Mouse (Mus musculus) limb, embryonic 14.5 days (tissue): ENCODE measurements around the gene Rab14. TPM values are rescaled to one million over a fixed set of nuclear protein-coding genes. Genes with fewer than 3 reads are reported as not detected.

ENCODE experiments used
- ATAC-seq: fragments of 200-750 bp; cut with Nextera tagmentation; 2 replicates; pipeline ENCODE4 v1.8.0; 2017; ENCODE audit warnings: low read depth, moderate number of reproducible peaks, moderate TSS enrichment; ENCODE audit not compliant: low FRiP score
- DNase-seq: peaks from one replicate; pipeline ENCODE4 v3.0.0-alpha.2; 2015; ENCODE audit warnings: low spot score
- H3K27ac ChIP-seq: fragments of 300-500 bp; sonication (generic); replicated peaks from 2 replicates; pipeline ENCODE4 v1.5.1; 2014; ENCODE audit warnings: low read depth, mild to moderate bottlenecking, low read length, moderate library complexity, mixed read lengths
- H3K27me3 ChIP-seq: fragments of 300-500 bp; sonication (generic); 2 replicates; pipeline ENCODE4 v1.6.1; 2014; ENCODE audit warnings: low read length, mixed read lengths; ENCODE audit not compliant: control insufficient read depth, insufficient read depth
- H3K36me3 ChIP-seq: fragments of 300-500 bp; sonication (generic); 2 replicates; pipeline ENCODE4 v1.6.1; 2014; ENCODE audit warnings: mild to moderate bottlenecking, low read length, moderate library complexity, mixed read lengths; ENCODE audit not compliant: control insufficient read depth, insufficient read depth
- H3K4me1 ChIP-seq: fragments of 300-500 bp; sonication (generic); 2 replicates; pipeline ENCODE4 v1.6.1; 2014; ENCODE audit warnings: antibody characterized with exemption, low read length, mixed read lengths; ENCODE audit not compliant: control insufficient read depth, insufficient read depth
- H3K4me2 ChIP-seq: fragments of 300-500 bp; sonication (generic); replicated peaks from 2 replicates; pipeline ENCODE4 v1.6.1; 2014; ENCODE audit warnings: low read depth, mild to moderate bottlenecking, low read length, moderate library complexity; ENCODE audit not compliant: severe bottlenecking
- H3K4me3 ChIP-seq: fragments of 300-500 bp; sonication (generic); replicated peaks from 2 replicates; pipeline ENCODE4 v1.5.1; 2014; ENCODE audit warnings: low read length
- H3K9ac ChIP-seq: fragments of 300-500 bp; sonication (generic); 2 replicates; pipeline ENCODE4 v1.6.1; 2014; ENCODE audit warnings: mild to moderate bottlenecking, low read depth, low read length, moderate library complexity; ENCODE audit not compliant: severe bottlenecking
- H3K9me3 ChIP-seq: fragments of 300-500 bp; sonication (generic); 2 replicates; pipeline ENCODE4 v1.6.1; 2016; ENCODE audit warnings: low read length; ENCODE audit not compliant: control insufficient read depth
- POLR2A ChIP-seq: fragments of 200-500 bp; IDR thresholded peaks from 2 replicates; pipeline ENCODE4 v1.8.0; 2012; ENCODE audit warnings: inconsistent platforms, mild to moderate bottlenecking, moderate library complexity, borderline replicate concordance; ENCODE audit not compliant: insufficient read depth, insufficient read length; ENCODE audit errors: extremely low read depth
- WGBS: fragments of 180-500 bp; shearing (Covaris S2); extraction: QIAGEN DNeasy Blood & Tissue Kit; methylation state at CpG from one replicate; pipeline ENCODE4 v1.1.7; 2014; 5-methylcytosine and 5-hydroxymethylcytosine counted together
- polyA plus RNA-seq, 2 experiments: library from polyadenylated mRNA; depleted of rRNA in 1 of 2; stranded (reverse) in 1 of 2; unstranded in 1 of 2; fragments of >200 nt; fragmentation: Nextera tagmentation in 1 of 2; extraction: Ambion mirVana in 1 of 2; gene quantifications; 2 replicates each; pipeline versions ENCODE4 v1.2.1 to v1.2.3; 2012 to 2014

Gene Rab14
- polyA plus RNA-seq, 2 experiments, result 130 to 276 TPM

- no peak for TF ChIP-seq POLR2A
- Histone ChIP-seq H3K4me1 (no peaks in the 10 kb centered on the region), H3K4me3 (no peak overlapping the region), H3K27ac (no peak overlapping the region), H3K36me3 (peaks cover 74% of the 10 kb centered on the region), H3K9ac (no peak overlapping the region), H3K27me3 (no peaks in the 10 kb centered on the region), H3K4me2 (no peak overlapping the region), H3K9me3 (no peaks in the 10 kb centered on the region)
- 88% methylated on average over 5 of the region's 5 CpGs for WGBS
- DNase-seq, result no peak
- no peak for ATAC-seq
Measured at GRCm38 (mm10) chr2:35163396-35163795, 37.5 kb downstream of the Rab14 start.

- Histone ChIP-seq H3K9ac (no peak overlapping the region), H3K36me3 (peaks cover 77% of the 10 kb centered on the region)
Measured at GRCm38 (mm10) chr2:35161846-35162488, 39.0 kb downstream of the Rab14 start.

GRCm38 (mm10) chr2:35160206-35160605, 40.7 kb downstream of the Rab14 start:
- WGBS, result 33% methylated on average over 5 of the region's 5 CpGs
- ATAC-seq, result no peak

More at GRCm38 (mm10) chr2:35161846-35162488, 39.0 kb downstream of the Rab14 start:
- TF ChIP-seq POLR2A, result no peak
- no peaks in the 10 kb centered on the region for H3K27me3 ChIP-seq
- no peak overlapping the region for H3K4me2 ChIP-seq
- no peak overlapping the region for H3K27ac ChIP-seq
- DNase-seq, result no peak
- no peaks in the 10 kb centered on the region for H3K4me1 ChIP-seq
- no peaks in the 10 kb centered on the region for H3K9me3 ChIP-seq
- 91% methylated on average over 4 of the region's 4 CpGs for WGBS
- ATAC-seq, result no peak
- H3K4me3 ChIP-seq, result no peak overlapping the region

DNA sequence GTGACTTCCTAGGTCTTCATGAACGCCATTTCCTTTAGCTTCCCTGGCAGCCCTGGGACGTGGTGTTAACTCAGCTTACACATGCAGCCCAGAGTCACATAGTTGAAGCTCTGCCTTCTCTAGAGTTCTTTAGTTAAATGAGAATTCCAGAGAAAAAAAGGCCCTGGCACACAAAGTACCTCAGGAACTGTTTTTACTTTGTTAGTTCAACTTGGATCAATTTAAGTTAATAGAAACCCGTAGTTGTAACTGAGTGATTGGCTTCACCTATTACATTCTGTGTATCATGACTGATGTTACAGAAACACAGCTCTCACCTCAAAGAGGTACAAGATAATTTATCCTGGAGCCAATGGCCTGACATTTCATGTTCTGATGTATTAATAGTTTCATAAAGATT, 42.6 kb downstream of the Rab14 start:
- DNase-seq (no peak), ATAC-seq (no peak)
- WGBS, result 72% methylated on average over 3 of the region's 3 CpGs
- no peak for TF ChIP-seq POLR2A
- Histone ChIP-seq H3K4me1 (no peaks in the 10 kb centered on the region), H3K36me3 (peaks cover 82% of the 10 kb centered on the region), H3K9ac (no peak overlapping the region), H3K9me3 (no peaks in the 10 kb centered on the region), H3K4me2 (no peak overlapping the region), H3K27ac (no peak overlapping the region), H3K4me3 (no peak overlapping the region), H3K27me3 (no peaks in the 10 kb centered on the region)

More at GRCm38 (mm10) chr2:35160206-35160605, 40.7 kb downstream of the Rab14 start:
- H3K27me3 ChIP-seq, result no peaks in the 10 kb centered on the region
- no peaks in the 10 kb centered on the region for H3K4me1 ChIP-seq
- no peak overlapping the region for H3K4me3 ChIP-seq
- no peak overlapping the region for H3K9ac ChIP-seq
- no peak for TF ChIP-seq POLR2A
- H3K9me3 ChIP-seq, result no peaks in the 10 kb centered on the region
- no peak overlapping the region for H3K27ac ChIP-seq
- no peak for DNase-seq
- no peak overlapping the region for H3K4me2 ChIP-seq
- H3K36me3 ChIP-seq, result peaks cover 77% of the 10 kb centered on the region

GRCm38 (mm10) chr2:35157836-35158235, 43.1 kb downstream of the Rab14 start:
- Histone ChIP-seq H3K36me3 (peaks cover 82% of the 10 kb centered on the region), H3K27ac (no peak overlapping the region), H3K9me3 (no peaks in the 10 kb centered on the region), H3K9ac (no peak overlapping the region), H3K4me1 (no peaks in the 10 kb centered on the region), H3K4me3 (no peak overlapping the region), H3K27me3 (no peaks in the 10 kb centered on the region), H3K4me2 (no peak overlapping the region)
- no peak for TF ChIP-seq POLR2A
- DNase-seq (no peak), ATAC-seq (no peak)
- 87% methylated on average over 7 of the region's 7 CpGs for WGBS
